Mouse (Mus musculus): ENCODE measurements at regions not wholly inside any gene's neighbourhood (a gene's known extent, or its start where the extent isn't known, plus 50 kb on each side); places are given as distances from the start of the nearest gene placed in this dataset.

GRCm38 (mm10) chr9:61563017-61563416, 190.9 kb downstream of the Tle3 start:
- TF ChIP-seq CTCF (IDR thresholded peaks at IDR 0.05; ENCODE audit: low read depth) (no peak), EP300 (IDR thresholded peaks at IDR 0.05; ENCODE audit: low read depth) (no peak)
